Mouse (Mus musculus): ENCODE data around the gene 4930404H24Rik.

The 4930404H24Rik gene

GRCm38 (mm10) chr2:153528571-153529364, 36.2 kb downstream of the 4930404H24Rik start:
- intact Hi-C loops (cut with DNase I), result no loop called here

GRCm38 (mm10) chr2:153529365-153529781, 36.8 kb downstream of the 4930404H24Rik start:
- intact Hi-C loops (cut with DNase I), result no loop called here

- intact Hi-C loops (cut with DNase I), result no loop called here
Observed at GRCm38 (mm10) chr2:153529931-153530766, 37.6 kb downstream of the 4930404H24Rik start, which contains the start of gene Nol4l. Gene Nol4l (minus strand): TSS chr2:153529971.

GRCm38 (mm10) chr2:153530948-153531347, 38.4 kb downstream of the 4930404H24Rik start:
- intact Hi-C loops (cut with DNase I), result no loop called here

GRCm38 (mm10) chr2:153533981-153534380, 41.4 kb downstream of the 4930404H24Rik start:
- intact Hi-C loops (cut with DNase I), result no loop called here

- intact Hi-C loops (cut with DNase I), result no loop called here
Observed at GRCm38 (mm10) chr2:153538898-153539297, 46.3 kb downstream of the 4930404H24Rik start.

- intact Hi-C loops (cut with DNase I), result no loop called here
Observed at GRCm38 (mm10) chr2:153542936-153543668, 50.5 kb downstream of the 4930404H24Rik start.

Data from adrenal gland (tissue).